Mouse (Mus musculus): ENCODE measurements around the gene Inmt.

DNA sequence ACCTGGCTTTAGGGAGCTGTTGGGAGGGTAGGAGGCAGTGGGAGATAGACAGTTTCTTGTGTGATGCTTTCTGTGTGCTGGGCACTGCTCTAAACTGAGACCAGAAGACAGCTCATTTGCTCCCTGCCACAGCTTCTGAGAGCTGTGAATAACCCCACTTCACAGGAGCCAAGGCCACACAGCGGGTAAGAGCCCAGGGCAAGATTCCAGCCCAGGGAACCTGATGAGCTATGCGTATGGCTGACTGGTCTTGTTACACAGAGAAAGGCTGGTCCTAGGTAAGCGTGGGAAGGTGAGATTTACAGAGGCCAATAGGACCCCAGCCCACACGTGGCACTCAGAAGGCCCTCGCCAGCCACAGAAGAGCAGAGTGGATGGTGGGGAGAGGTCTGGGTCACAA is 48.3 kb downstream of the Inmt start:
- TF ChIP-seq CTCF (IDR thresholded peaks at IDR 0.05; ENCODE audit: low read depth), result no peak
- TF ChIP-seq EP300 (IDR thresholded peaks at IDR 0.05; ENCODE audit: low read depth), result no peak

Measured in heart, postnatal 0 days (tissue).